Mouse (Mus musculus): ENCODE results near the gene D630003M21Rik.

DNA sequence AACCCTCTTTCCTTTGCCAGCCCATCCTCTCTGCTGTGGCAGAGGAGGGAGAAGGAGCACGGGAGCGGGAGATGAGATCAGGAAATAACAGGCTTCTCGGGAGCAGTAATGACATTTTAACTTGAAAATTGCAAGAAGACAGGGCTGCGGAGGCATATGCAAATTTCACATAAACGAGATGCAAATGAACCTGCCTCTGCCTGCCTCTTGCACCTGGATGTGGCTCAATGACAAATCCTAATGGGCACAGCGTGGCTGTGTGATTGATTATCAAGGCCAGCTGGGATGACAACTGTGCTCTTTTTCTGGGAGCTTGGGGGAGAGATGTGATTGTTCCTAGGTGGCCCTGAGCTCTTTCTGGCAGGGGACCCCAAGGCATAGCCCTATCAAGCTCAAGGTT is 47.1 kb downstream of the D630003M21Rik start:
- TF ChIP-seq CTCF (IDR thresholded peaks at IDR 0.05; ENCODE audit: low read depth, low read length) (no peak), TAL1 (conservative IDR thresholded peaks at IDR 0.05; ENCODE audit: low read depth, low read length) (no peak)

All from G1E (cell line).